Mouse (Mus musculus): ENCODE measurements at regions not wholly inside any gene's neighbourhood (a gene's known extent, or its start where the extent isn't known, plus 50 kb on each side); places are given as distances from the start of the nearest gene placed in this dataset.

DNA sequence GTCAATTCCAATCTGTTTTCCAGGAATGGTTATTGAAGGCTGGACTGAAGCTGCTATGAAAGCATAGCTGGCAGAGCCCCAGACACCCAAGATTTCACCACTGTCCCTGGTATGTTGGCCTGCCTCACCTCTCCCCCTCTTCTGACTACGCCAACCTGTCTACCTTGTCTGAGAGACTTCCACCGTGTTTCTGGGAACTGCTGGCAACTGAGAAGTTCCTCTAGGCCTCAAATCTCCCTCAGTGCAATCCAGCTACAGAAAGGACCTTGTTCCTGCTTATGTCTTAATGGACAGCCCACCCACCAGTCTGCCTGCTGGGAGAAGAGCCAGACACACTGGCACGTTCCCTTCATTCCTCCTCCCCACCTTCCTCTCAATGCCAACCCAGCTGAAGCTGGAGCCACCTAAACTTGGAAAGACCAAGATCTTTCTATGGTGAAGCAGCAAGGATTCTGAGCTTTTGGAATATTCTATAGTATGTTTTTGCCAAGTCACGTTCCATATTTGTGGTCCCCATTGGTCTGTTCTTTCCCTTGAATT lies 520.1 kb upstream of the Tnp1 start:
- Histone ChIP-seq H3K4me3 (replicated peaks; ENCODE audit: low read depth, low read length) (no peak overlapping the region), H3K36me3 (ENCODE audit: insufficient read depth, low read length) (no peaks in the 10 kb centered on the region), H3K27me3 (ENCODE audit: insufficient read depth, low read length) (no peaks in the 10 kb centered on the region), H3K4me2 (ENCODE audit: low read length) (no peak overlapping the region), H3K27ac (no peak overlapping the region), H3K9me3 (replicated peaks; ENCODE audit: low read length) (no peaks in the 10 kb centered on the region), H3K4me1 (replicated peaks; ENCODE audit: insufficient read depth, low read length) (0 out of 2 replicates have a peak, but pooled peaks cover 3% of the 10 kb centered on the region), H3K9ac (ENCODE audit: low read depth, low read length) (no peak overlapping the region)
- TF ChIP-seq CTCF (IDR thresholded peaks at IDR 0.05; ENCODE audit: low read depth), result no peak
- DNase-seq (ENCODE audit: low spot score), result no peak
- 85% methylated on average over 4 of the region's 4 CpGs for WGBS
- no peak for ATAC-seq (replicated peaks; ENCODE audit: low FRiP score, low read depth)

GRCm38 (mm10) chr1:73533526-73533925 lies 517.8 kb upstream of the Tnp1 start:
- no peak overlapping the region for H3K4me3 ChIP-seq (replicated peaks; ENCODE audit: low read depth, low read length)
- no peaks in the 10 kb centered on the region for H3K9me3 ChIP-seq (replicated peaks; ENCODE audit: low read length)
- H3K9ac ChIP-seq (ENCODE audit: low read depth, low read length), result no peak overlapping the region
- no peaks in the 10 kb centered on the region for H3K27me3 ChIP-seq (ENCODE audit: insufficient read depth, low read length)
- no peaks in the 10 kb centered on the region for H3K36me3 ChIP-seq (ENCODE audit: insufficient read depth, low read length)
- H3K27ac ChIP-seq, result no peak overlapping the region
- DNase-seq (ENCODE audit: low spot score) (no peak), ATAC-seq (replicated peaks; ENCODE audit: low FRiP score, low read depth) (no peak)
- 93% methylated on average over 3 of the region's 3 CpGs for WGBS
- no peak overlapping the region for H3K4me2 ChIP-seq (ENCODE audit: low read length)
- H3K4me1 ChIP-seq (replicated peaks; ENCODE audit: insufficient read depth, low read length), result 0 out of 2 replicates have a peak, but pooled peaks cover 3% of the 10 kb centered on the region
- no peak for TF ChIP-seq CTCF (IDR thresholded peaks at IDR 0.05; ENCODE audit: low read depth)

GRCm38 (mm10) chr1:73532316-73532715 lies 516.6 kb upstream of the Tnp1 start:
- no peak for ATAC-seq (replicated peaks; ENCODE audit: low FRiP score, low read depth)
- no peaks in the 10 kb centered on the region for H3K27me3 ChIP-seq (ENCODE audit: insufficient read depth, low read length)
- DNase-seq (ENCODE audit: low spot score), result no peak
- no peaks in the 10 kb centered on the region for H3K4me1 ChIP-seq (replicated peaks; ENCODE audit: insufficient read depth, low read length)
- TF ChIP-seq CTCF (IDR thresholded peaks at IDR 0.05; ENCODE audit: low read depth), result no peak
- H3K27ac ChIP-seq, result no peak overlapping the region
- no peak overlapping the region for H3K4me3 ChIP-seq (replicated peaks; ENCODE audit: low read depth, low read length)
- H3K9ac ChIP-seq (ENCODE audit: low read depth, low read length), result no peak overlapping the region
- H3K9me3 ChIP-seq (replicated peaks; ENCODE audit: low read length), result no peaks in the 10 kb centered on the region
- H3K36me3 ChIP-seq (ENCODE audit: insufficient read depth, low read length), result no peaks in the 10 kb centered on the region
- WGBS, result 73% methylated on average over 4 of the region's 4 CpGs
- H3K4me2 ChIP-seq (ENCODE audit: low read length), result no peak overlapping the region

DNA sequence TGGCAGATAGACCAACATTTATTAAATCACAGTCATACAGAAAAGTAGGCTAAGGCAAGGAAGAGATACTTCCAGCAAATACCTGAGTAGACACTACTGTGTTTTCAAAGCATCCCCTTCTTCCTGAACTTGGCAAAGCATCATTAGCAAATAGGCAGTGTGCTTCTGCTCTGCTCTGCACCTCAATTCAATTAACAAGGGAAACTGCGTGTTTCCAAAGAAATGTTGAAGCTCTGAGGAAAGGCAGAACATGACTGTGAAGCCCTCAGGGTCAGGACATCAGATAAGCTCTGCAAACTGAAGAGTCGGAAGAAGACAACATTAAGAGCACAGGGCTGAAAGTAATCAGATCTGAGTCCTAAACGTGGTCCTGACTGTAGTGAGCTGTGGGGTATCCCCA lies 516.1 kb upstream of the Tnp1 start:
- no peak overlapping the region for H3K4me3 ChIP-seq (replicated peaks; ENCODE audit: low read depth, low read length)
- H3K4me2 ChIP-seq (ENCODE audit: low read length), result no peak overlapping the region
- no peaks in the 10 kb centered on the region for H3K27me3 ChIP-seq (ENCODE audit: insufficient read depth, low read length)
- no peaks in the 10 kb centered on the region for H3K36me3 ChIP-seq (ENCODE audit: insufficient read depth, low read length)
- no peaks in the 10 kb centered on the region for H3K9me3 ChIP-seq (replicated peaks; ENCODE audit: low read length)
- ATAC-seq (replicated peaks; ENCODE audit: low FRiP score, low read depth) (no peak), DNase-seq (ENCODE audit: low spot score) (no peak)
- no peaks in the 10 kb centered on the region for H3K4me1 ChIP-seq (replicated peaks; ENCODE audit: insufficient read depth, low read length)
- no peak overlapping the region for H3K9ac ChIP-seq (ENCODE audit: low read depth, low read length)
- no peak for TF ChIP-seq CTCF (IDR thresholded peaks at IDR 0.05; ENCODE audit: low read depth)
- WGBS, result 64% methylated on average over 3 of the region's 3 CpGs
- H3K27ac ChIP-seq, result no peak overlapping the region

DNA sequence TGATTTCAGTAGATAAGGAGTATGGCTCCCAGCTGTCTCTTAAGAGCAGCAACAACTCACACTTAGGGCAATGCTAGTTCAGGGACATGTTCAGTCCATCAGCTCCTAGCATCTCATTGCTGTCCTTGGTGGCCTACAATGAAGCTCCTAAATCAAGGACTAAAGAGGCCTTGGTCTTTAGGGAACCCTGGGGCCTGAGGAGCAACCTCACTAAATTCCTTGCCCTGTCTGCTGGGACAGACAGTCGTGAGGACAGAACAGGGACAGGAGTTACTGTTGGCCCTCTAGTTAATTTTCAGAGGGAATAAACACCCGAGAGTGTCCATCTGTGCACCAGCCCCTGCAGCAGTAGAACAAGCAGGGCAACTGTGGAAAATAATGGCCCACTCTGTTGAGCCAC lies 514.6 kb upstream of the Tnp1 start:
- DNase-seq (ENCODE audit: low spot score) (no peak), ATAC-seq (replicated peaks; ENCODE audit: low FRiP score, low read depth) (no peak)
- no peaks in the 10 kb centered on the region for H3K9me3 ChIP-seq (replicated peaks; ENCODE audit: low read length)
- H3K4me2 ChIP-seq (ENCODE audit: low read length), result no peak overlapping the region
- no peaks in the 10 kb centered on the region for H3K36me3 ChIP-seq (ENCODE audit: insufficient read depth, low read length)
- H3K4me1 ChIP-seq (replicated peaks; ENCODE audit: insufficient read depth, low read length), result no peaks in the 10 kb centered on the region
- 47% methylated on average over 2 of the region's 2 CpGs for WGBS
- H3K27me3 ChIP-seq (ENCODE audit: insufficient read depth, low read length), result no peaks in the 10 kb centered on the region
- H3K27ac ChIP-seq, result no peak overlapping the region
- H3K4me3 ChIP-seq (replicated peaks; ENCODE audit: low read depth, low read length), result no peak overlapping the region
- H3K9ac ChIP-seq (ENCODE audit: low read depth, low read length), result no peak overlapping the region
- no peak for TF ChIP-seq CTCF (IDR thresholded peaks at IDR 0.05; ENCODE audit: low read depth)

- 86% methylated on average over 1 of the region's 1 CpGs for WGBS
- no peak for TF ChIP-seq CTCF (IDR thresholded peaks at IDR 0.05; ENCODE audit: low read depth)
- DNase-seq (ENCODE audit: low spot score) (no peak), ATAC-seq (replicated peaks; ENCODE audit: low FRiP score, low read depth) (no peak)
- no peaks in the 10 kb centered on the region for H3K36me3 ChIP-seq (ENCODE audit: insufficient read depth, low read length)
- no peak overlapping the region for H3K9ac ChIP-seq (ENCODE audit: low read depth, low read length)
- H3K27ac ChIP-seq, result no peak overlapping the region
- H3K4me2 ChIP-seq (ENCODE audit: low read length), result no peak overlapping the region
- H3K4me1 ChIP-seq (replicated peaks; ENCODE audit: insufficient read depth, low read length), result no peaks in the 10 kb centered on the region
- no peaks in the 10 kb centered on the region for H3K27me3 ChIP-seq (ENCODE audit: insufficient read depth, low read length)
- H3K9me3 ChIP-seq (replicated peaks; ENCODE audit: low read length), result no peaks in the 10 kb centered on the region
- H3K4me3 ChIP-seq (replicated peaks; ENCODE audit: low read depth, low read length), result no peak overlapping the region
Measured at GRCm38 (mm10) chr1:73528623-73529022, 512.9 kb upstream of the Tnp1 start.

DNA sequence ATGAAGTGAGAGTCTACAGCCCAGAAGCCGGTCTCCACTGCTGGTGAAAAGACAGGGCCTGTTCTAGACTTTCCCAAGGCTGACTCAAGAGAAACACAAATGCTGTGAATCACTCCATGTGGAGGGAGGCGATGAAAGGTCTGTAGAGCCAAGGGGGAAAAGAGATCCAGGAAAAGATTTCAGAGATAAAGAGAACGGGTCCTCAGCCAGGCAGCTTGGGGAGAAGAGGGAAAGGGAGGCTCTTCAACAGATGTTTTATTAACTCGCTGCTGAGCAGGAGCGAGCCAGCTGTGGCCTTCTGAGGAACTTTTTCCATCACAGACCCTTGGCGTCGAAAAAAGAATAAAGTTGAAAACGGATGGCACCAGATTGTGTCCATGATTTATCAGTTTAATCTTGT lies 500.7 kb upstream of the Tnp1 start:
- Histone ChIP-seq H3K4me3 (replicated peaks; ENCODE audit: low read depth, low read length) (no peak overlapping the region), H3K27me3 (ENCODE audit: insufficient read depth, low read length) (no peaks in the 10 kb centered on the region), H3K9ac (ENCODE audit: low read depth, low read length) (no peak overlapping the region), H3K4me2 (ENCODE audit: low read length) (no peak overlapping the region), H3K9me3 (replicated peaks; ENCODE audit: low read length) (no peaks in the 10 kb centered on the region), H3K27ac (no peak overlapping the region), H3K36me3 (ENCODE audit: insufficient read depth, low read length) (no peaks in the 10 kb centered on the region), H3K4me1 (replicated peaks; ENCODE audit: insufficient read depth, low read length) (no peaks in the 10 kb centered on the region)
- 69% methylated on average over 8 of the region's 8 CpGs for WGBS
- ATAC-seq (replicated peaks; ENCODE audit: low FRiP score, low read depth) (no peak), DNase-seq (ENCODE audit: low spot score) (no peak)
- no peak for TF ChIP-seq CTCF (IDR thresholded peaks at IDR 0.05; ENCODE audit: low read depth)
